Mouse (Mus musculus): ENCODE measurements around the gene Kif26b.

- no peak for TF ChIP-seq CTCF (IDR thresholded peaks at IDR 0.05; ENCODE audit: extremely low read depth, insufficient read length, insufficient replicate concordance, low read depth, low read length)
- no peak for TF ChIP-seq POLR2A (IDR thresholded peaks at IDR 0.05; ENCODE audit: low read depth, low read length)
These were observed 13.5 kb downstream of the Kif26b start for GRCm38 (mm10) chr1:178542415-178542814.
